Mouse (Mus musculus): ENCODE results near the gene Psip1.
"Not testable (repeated sequence)": the region's sequence is repeated elsewhere in the genome, so short reads cannot be mapped to it uniquely, and the experiment has no call there.

Psip1 gene

GRCm38 (mm10) chr4:83486117-83486901, at the start of gene Psip1:
Gene Psip1 (minus strand): TSS chr4:83486459.
- DNase-seq (ENCODE audit: inconsistent age in 2 of 2, low spot score in 1 of 2): peak; percentile 87 to 96

DNA sequence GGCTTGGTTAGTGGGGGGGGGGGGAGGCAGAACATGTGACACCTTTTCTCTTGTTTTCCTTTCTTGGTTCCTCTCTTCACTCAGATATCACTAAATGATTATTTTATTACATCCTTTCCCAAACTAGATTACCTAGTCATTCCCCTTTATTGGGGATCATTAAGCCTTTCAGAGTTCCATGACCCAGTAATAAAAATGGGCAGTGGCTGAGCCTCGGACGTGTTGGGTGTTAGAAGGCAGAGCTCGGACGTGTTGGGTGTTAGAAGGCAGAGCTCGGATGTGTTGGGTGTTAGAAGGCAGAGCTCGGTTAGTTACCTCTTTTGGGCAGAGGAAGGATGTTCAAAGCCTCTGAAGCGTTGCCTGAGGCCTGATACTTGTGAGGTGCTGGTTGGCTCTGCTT, 47.8 kb upstream of the Psip1 start:
- DNase-seq (ENCODE audit: inconsistent age in 2 of 2, low spot score in 1 of 2): no peak

DNA sequence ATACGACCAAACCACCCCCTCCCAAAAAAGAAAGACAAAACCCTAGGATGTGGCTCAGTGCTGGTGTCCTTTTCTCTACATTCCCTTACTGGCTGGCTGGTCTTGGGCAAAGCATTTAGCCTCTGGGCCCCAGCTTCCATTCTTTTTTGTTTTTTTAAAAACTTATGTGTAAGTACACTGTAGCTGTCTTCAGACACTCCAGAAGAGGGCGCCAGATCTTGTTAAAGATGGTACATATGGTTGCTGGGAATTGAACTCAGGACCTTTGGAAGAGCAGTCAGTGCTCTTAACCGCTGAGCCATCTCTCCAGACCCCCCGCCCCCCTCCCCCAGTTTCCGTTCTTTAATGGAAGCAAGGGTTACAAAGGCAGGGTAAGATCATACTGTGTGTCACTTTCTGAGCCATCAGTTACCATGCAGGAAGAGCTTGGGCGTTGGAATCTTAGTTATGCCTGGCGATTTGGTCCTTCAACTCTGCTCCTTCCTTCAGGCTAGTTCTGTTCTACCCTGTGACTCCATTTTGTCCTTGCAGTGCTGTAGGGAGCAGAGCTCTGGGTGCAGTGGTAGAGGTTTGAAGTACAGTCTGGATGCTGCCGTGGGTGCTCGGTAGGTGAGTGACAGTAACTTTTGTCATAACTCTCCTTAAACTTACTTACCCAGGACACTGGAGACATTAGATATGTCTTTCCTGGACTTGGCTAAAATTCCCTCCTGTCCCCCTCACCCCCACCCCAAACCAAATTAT, 47.1 kb upstream of the Psip1 start:
- DNase-seq (ENCODE audit: inconsistent age in 2 of 2, low spot score in 1 of 2): no peak

DNA sequence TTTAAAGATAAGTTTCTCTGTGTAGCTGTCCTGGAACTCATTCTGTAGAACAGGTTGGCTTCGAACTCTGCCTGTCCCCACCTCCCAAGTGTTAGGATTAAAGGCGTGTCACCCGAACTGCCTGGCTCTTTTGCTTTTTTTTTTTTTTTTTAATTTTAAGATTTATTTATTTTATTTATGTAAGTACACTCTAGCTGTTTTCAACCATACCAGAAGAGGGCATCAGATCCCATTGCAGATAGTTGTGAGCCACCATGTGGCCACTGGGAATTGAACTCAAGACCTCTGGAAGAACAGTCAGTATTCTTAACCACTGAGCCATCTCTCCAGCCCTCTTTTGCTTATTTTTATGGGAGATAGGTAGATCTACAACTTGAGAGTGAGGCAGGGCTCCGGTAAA, 43.8 kb upstream of the Psip1 start:
- DNase-seq (ENCODE audit: inconsistent age in 2 of 2, low spot score in 1 of 2): not testable (repeated sequence)

DNA sequence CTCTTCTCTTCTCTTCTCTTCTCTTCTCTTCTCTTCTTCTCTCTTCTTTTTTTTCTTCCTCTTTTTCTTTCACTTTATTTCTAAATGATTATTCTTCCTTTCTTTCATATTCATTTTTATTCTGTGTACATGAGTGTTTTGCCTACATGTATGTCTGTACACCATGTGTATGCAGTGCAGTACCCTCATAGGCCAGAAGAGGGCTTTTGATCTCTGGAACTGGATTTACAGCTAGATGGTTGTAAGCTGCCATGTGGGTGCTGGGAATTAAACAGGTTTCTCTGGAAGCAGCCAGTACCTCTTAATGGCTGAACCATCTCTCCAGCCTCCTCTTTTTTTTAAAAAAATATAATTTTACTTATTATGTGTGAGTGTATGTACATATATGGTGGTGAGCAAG, 41.7 kb upstream of the Psip1 start:
- peak in 1 of 2 experiments; percentile 54 for DNase-seq (ENCODE audit: inconsistent age in 2 of 2, low spot score in 1 of 2)

- no peak for DNase-seq (ENCODE audit: inconsistent age in 2 of 2, low spot score in 1 of 2)
Observed at GRCm38 (mm10) chr4:83526988-83527334, 40.7 kb upstream of the Psip1 start.

DNA sequence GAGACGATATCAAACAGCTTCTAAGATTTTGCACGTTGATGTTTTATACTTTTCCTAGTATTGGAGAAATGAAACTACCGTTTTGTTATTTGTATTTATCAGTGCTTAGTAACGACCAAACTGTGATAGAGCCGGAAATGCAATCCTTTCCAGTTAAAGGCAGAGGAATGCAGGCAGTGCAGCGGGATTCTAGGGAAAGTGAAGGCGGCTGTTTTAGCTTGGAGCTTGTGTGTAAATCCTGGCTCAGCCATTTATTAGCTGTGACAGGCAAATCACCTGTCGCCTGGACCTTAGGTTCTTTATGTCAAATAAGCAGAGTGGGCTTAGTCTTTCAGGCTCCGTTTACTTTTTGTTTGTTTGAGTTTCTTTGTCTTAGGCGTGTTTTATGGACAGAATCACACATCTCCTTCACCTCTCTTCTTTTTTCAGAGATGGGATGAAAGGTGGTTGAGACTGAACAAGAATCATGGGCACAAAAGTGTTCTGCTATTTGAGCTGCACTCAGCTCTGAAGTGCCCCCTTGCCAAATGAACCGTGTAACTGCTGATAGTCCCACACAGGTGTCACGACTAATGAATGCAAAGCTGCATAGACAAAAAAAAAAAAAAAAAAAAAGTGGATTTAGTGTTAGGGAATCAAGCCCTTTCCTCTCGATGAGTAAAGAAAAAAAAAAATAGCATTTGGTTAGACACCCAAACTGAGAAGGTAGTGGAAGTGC, 40.2 kb upstream of the Psip1 start:
- DNase-seq (ENCODE audit: inconsistent age in 2 of 2, low spot score in 1 of 2): peak in 1 of 2 experiments; percentile 54

DNA sequence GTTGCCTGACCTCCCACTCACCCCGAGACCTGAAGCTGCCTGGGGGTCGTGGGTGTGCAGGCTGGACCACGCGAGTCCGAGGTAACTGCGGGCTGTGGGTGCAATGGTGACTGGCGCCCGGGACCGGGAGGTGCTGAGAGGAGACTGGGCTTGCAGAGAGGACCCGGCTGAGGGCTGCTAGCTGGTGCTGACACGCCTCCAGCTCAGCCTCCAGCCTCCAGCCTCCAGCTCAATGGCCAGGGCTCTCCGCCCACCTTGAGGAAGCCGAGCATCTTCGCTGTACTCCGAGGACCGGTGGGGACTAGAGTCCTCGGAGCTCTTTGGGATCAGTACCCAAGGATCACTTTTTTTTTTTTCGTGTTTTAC, 39.4 kb upstream of the Psip1 start:
- no peak for DNase-seq (ENCODE audit: inconsistent age in 2 of 2, low spot score in 1 of 2)

DNA sequence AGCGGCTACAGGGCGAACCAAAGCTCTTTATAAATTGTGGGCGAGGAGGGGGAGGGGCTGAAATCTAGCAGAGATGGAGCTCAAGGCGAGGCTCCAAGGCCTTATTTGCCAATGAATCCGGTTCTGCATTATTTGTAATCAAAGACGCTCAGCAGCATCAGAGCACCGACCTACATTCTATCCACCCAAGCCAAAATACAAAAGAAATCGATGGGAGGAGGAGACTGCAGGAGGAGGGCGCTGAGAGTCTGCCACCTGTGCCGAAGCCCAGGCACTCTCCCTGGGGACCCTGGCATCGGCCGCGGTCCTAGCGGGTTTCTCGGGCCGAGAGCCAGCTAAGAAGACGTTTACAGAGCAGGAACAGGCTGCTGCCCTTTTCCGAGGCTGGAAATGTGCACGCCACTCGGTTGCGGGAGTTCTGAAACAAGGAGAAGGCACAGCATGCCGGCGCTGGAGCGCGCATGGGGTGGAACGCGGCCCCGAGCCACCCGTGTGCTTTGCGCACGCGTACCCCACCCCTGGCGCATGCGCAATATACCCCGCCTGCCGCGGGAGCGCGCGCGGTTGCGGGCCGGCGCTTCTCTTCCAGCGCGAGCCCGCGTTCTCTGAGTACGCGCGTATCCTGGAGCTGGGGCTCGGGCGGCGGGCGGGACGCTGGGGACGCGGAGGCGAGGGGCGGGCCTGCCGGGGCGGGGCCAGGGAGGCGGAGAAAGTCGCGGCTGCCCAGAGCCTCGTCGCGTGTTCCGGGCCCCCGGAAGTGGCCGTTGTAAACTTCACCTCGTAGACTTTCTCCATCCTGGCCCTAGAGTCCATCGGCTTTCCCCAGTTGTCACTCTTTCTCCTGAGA, 38.8 kb upstream of the Psip1 start, which contains the start of gene Ccdc171:
TSS of gene Ccdc171 (plus strand) at position 703 of the 847 bp plus-strand sequence.
- DNase-seq (ENCODE audit: inconsistent age in 2 of 2, low spot score in 1 of 2): peak; percentile 96 to 98

- DNase-seq (ENCODE audit: inconsistent age in 2 of 2, low spot score in 1 of 2): no peak
Observed at GRCm38 (mm10) chr4:83524456-83524842, 38.2 kb upstream of the Psip1 start.

- DNase-seq (ENCODE audit: inconsistent age in 2 of 2, low spot score in 1 of 2): no peak
Observed at GRCm38 (mm10) chr4:83522066-83522465, 35.8 kb upstream of the Psip1 start.

- DNase-seq (ENCODE audit: inconsistent age in 2 of 2, low spot score in 1 of 2): no peak
Observed at GRCm38 (mm10) chr4:83520308-83520707, 34.0 kb upstream of the Psip1 start.

- DNase-seq (ENCODE audit: inconsistent age in 2 of 2, low spot score in 1 of 2): no peak
Observed at GRCm38 (mm10) chr4:83519807-83520206, 33.5 kb upstream of the Psip1 start.

DNA sequence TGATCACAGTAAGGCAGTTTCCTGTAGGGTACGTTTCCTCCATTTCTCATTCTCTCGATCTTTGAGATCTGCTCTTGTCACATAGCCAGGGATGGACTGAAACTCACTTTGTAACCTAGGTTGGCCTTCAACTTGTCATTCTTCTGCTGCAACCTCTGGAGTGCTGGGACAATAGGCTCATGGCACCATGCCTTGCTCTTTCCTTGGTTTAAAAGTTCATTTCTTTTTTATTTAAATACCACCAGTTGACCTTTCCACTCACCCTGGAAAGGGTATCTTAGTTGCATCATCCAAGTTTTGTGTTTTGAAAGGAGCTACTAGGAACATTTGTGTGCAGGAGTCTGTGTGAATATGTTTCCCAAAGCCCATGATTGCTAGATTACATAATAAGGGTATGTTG, 32.9 kb upstream of the Psip1 start:
- DNase-seq (ENCODE audit: inconsistent age in 2 of 2, low spot score in 1 of 2): peak in 1 of 2 experiments; percentile 47

DNA sequence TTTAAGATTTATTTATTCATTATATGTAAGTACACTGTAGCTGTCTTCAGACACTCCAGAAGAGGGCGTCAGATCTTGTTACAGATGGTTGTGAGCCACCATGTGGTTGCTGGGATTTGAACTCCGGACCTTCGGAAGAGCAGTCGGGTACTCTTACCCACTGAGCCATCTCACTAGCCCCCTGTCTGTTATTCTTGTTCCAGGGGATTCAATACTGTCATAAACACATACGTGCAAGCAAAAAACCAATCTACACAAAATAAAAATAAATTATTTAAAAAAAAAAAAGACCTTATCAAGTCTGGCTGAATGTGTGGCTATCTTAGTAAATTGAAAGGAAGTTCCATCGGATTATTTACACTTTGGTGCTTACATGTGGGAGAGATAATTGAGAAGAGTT, 29.9 kb upstream of the Psip1 start:
- not testable (repeated sequence) for DNase-seq (ENCODE audit: inconsistent age in 2 of 2, low spot score in 1 of 2)

DNA sequence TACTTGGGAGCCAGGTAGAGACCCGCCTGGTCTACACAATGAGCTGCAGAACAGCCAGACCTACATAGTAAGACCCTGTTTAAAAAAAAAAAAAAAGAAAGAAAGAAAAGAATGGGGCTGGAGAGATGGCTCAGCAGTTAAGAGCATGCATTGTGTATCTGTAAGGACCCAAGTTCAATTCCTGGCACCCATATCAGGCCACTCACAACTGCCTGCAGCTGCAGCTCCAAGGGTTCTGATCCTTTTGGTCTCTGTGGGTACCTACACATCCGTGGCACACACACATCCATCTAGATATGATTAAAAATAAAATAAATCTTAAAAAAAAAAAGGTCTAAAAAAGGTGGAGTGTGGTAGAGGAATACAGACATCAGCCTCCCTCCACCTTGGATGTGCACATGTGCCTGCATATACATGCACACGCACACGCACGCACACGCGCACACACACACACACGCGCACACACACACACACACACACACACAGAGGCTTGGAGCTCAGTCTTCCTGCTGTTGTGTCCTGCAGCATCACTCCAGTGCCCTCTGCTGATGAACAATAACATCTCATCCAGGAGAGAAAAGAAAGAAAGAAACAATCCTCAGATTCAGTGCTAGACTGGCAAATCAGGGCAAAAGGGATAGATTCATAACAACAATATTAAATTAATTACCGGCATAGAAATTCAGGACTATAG, 28.9 kb upstream of the Psip1 start:
- no peak for DNase-seq (ENCODE audit: inconsistent age in 2 of 2, low spot score in 1 of 2)

DNA sequence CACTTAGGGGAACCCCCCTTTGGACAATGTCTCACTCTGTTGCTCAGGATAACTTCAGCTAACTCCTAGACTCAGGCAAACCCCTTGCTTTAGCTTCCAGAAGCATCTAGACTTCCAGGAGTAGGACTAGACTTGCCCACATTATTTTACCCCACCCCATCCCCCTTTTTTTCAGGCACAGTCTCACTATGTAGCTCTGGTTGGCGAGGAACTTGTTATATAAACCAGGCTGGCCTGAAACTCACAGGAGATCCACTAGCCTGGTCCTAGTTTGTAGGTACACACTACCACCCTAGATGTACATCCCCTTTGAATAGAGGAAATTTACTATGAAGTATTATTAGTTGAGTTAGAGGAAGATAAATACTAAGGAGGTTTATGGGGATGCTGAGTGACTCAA, 27.9 kb upstream of the Psip1 start:
- no peak for DNase-seq (ENCODE audit: inconsistent age in 2 of 2, low spot score in 1 of 2)

- no peak for DNase-seq (ENCODE audit: inconsistent age in 2 of 2, low spot score in 1 of 2)
Observed at GRCm38 (mm10) chr4:83512644-83513043, 26.4 kb upstream of the Psip1 start.

- DNase-seq (ENCODE audit: inconsistent age in 2 of 2, low spot score in 1 of 2): no peak
Observed at GRCm38 (mm10) chr4:83512217-83512616, 26.0 kb upstream of the Psip1 start.

- no peak for DNase-seq (ENCODE audit: inconsistent age in 2 of 2, low spot score in 1 of 2)
Observed at GRCm38 (mm10) chr4:83511083-83511482, 24.8 kb upstream of the Psip1 start.
